Mouse (Mus musculus) frontal cortex, postnatal 36 days (tissue): ENCODE data around the gene Rpl13a.
"Not testable (repeated sequence)": the region's sequence is repeated elsewhere in the genome, so short reads cannot be mapped to it uniquely, and the experiment has no call there.

ENCODE experiments used
- DNase-seq, 2 experiments: peaks; one replicate each; pipeline ENCODE4 v3.0.0; 2022; ENCODE audit warnings: low spot score in 2 of 2

Rpl13a gene

GRCm38 (mm10) chr7:45156206-45156605 lies 27.6 kb upstream of the Rpl13a start:
- no peak for DNase-seq

DNA sequence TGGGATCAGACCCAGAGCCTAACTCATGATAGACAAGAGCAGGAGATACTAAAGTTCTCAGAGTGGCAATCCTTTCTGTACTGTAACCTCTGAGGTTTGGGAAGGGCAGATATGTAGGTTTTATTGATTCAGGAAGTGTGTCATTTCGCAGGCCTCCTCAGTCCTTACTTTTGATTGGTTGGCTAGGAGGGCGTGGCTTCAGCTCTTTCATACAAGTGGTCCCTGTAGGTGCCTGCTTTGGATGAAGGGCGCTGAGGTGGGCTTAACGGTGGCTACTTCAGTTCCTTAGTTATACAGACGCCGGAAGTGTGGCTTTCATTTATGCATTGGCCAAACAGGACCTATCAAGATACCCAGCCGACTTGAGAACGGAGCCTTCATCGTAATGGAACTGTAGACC lies 27.0 kb upstream of the Rpl13a start:
- no peak for DNase-seq

DNA sequence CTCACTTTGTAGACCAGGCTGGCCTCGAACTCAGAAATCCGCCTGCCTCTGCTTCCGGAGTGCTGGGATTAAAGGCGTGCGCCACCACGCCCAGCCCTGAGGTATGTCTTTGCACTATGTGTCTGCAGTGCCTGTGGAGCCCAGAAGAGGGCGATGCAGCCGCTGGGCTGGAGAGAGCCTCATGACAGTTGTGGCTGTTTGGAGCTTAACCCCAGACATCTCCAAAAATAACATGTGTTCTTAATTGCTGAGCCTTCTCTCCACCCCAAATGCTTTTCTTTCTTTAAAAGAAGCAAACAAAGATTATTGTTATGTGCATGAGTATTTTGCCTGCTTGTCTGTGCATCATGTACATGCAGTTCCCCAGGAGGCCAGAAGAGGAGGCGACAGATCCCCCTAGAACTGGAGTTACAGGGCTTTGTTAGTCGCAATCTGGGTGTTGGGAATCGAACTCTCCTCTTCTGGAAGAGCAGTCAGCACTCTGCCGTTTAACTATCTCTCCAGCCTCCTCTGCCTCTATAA lies 26.5 kb upstream of the Rpl13a start:
- DNase-seq = no peak

DNA sequence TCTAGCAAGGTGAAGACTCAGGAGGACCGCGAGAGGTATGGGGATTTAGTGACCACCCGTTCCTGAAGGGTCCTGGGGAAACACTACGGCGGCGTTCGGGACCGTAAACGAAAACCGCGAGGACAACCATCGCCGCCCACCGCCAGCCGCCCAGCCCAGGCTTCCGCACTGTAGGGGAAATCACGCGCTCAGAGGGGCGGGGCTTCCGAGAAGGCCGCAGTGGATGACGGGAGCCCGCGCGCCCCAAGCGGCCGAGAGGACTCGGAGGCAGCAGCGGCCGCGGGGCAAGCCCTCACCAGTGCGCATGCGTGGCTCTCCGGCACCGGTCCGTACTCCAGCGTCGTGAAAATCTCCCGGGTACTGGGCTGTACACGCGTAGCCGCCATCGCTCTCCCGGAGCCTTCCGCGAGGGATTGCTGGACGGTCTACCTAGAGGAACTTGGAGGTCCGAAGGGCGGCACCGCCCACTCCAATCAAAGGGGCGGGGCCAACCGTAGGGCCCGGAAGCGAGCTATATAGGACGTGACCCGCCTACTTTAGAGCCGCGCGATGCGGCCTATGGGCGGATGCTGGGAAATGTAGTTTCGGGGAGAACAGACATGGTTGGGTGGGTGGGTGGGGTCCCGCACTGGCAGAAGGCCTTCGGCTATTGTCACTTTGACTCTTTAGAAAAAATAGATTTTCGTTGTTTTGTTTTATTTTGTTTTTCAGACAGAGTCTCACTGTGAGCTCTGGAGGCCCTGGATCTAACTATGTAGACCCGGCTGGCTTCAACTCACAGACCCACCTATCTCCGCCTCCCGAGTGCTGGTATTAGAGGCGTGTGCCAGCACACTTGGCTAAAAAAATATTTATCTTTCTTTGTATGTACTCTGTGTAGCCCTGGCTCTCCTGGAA lies 25.8 kb upstream of the Rpl13a start, which contains the start of the genes Pih1d1 and Aldh16a1:
Pih1d1 (plus strand) TSS at position 208 of the 897 bp plus-strand sequence.
Aldh16a1 (minus strand) TSS at position 489 of the 897 bp plus-strand sequence.
- DNase-seq = peak; percentile 97

- no peak for DNase-seq
Measured at GRCm38 (mm10) chr7:45153586-45153985, 25.0 kb upstream of the Rpl13a start.

GRCm38 (mm10) chr7:45153052-45153451 lies 24.5 kb upstream of the Rpl13a start:
- DNase-seq = not testable (repeated sequence)

GRCm38 (mm10) chr7:45151303-45151702 lies 22.7 kb upstream of the Rpl13a start:
- no peak for DNase-seq

GRCm38 (mm10) chr7:45150321-45150720 lies 21.8 kb upstream of the Rpl13a start:
- no peak for DNase-seq

DNA sequence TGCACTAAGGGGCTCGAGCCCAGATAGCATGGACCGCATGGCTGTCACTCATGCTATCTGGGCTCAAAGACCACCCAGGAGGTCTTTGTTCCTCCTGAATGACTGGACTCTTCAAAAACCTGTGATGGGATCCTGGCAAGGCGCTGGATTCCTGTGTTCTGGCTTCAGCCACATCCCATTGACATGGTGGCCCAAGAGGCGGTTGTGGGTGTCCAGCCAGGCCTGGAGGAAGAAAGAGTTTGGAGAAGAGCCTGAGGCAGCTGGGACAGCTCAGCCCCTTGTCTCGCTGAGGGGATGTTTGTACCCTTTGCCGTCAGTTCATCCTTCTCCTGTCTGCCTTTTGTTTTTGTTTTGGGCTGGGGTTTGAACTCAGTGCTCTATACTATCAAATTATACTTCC lies 21.0 kb upstream of the Rpl13a start:
- no peak for DNase-seq

DNA sequence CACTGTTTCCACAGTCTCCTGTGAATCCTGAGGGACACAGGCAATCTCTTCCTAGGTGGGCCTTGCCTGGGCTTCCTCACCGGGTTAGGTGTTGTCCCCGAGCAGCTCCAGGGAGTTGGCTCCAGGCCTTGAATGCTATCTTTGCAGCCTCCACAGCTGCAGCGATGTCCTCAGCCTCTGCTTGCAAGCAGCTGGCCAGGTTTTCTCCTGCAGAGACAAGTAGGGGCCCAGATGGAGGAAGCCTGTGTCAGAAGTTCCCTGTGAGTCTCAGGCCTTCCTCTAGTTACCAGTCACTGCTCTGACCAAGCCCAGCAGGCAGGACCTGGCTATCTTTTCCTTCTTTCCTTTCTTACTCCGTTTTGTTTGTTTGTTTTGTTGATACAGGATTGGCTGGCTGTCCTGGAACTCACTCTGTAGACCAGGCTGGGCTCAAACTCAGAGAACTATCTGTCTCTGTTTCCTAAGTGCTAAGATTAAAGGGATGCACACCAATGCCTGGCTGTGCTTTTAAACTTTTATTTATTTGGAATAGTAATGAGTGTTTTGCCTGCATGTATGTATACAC lies 20.1 kb upstream of the Rpl13a start:
- no peak for DNase-seq

GRCm38 (mm10) chr7:45147899-45148298 lies 19.3 kb upstream of the Rpl13a start:
- DNase-seq = no peak

DNA sequence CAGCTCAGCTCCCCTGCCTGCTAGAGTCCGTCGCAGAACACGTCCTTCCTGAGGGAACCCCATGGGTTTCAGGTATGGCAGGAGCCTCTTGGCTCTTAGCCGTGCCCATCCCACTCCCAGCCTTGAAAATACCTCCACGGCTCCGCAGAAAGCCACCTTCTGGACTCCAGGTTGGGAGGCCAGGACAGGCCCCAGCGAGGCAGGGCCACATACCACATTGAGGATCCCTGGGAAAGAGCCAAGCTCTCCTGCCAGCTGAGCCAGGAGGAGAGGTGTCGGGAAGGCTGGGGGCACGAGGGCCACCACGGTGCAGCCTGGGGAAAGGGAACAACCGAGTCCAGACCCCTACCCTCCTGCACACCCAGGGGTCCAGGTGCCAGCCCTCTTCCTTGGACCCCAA lies 18.7 kb upstream of the Rpl13a start:
- DNase-seq = no peak

GRCm38 (mm10) chr7:45145460-45145859 lies 16.9 kb upstream of the Rpl13a start:
- DNase-seq = no peak

GRCm38 (mm10) chr7:45144368-45145174 lies 16.0 kb upstream of the Rpl13a start:
- no peak for DNase-seq

GRCm38 (mm10) chr7:45141914-45142313 lies 13.4 kb upstream of the Rpl13a start:
- no peak for DNase-seq

- no peak for DNase-seq
Measured at GRCm38 (mm10) chr7:45141319-45141718, 12.8 kb upstream of the Rpl13a start.

DNA sequence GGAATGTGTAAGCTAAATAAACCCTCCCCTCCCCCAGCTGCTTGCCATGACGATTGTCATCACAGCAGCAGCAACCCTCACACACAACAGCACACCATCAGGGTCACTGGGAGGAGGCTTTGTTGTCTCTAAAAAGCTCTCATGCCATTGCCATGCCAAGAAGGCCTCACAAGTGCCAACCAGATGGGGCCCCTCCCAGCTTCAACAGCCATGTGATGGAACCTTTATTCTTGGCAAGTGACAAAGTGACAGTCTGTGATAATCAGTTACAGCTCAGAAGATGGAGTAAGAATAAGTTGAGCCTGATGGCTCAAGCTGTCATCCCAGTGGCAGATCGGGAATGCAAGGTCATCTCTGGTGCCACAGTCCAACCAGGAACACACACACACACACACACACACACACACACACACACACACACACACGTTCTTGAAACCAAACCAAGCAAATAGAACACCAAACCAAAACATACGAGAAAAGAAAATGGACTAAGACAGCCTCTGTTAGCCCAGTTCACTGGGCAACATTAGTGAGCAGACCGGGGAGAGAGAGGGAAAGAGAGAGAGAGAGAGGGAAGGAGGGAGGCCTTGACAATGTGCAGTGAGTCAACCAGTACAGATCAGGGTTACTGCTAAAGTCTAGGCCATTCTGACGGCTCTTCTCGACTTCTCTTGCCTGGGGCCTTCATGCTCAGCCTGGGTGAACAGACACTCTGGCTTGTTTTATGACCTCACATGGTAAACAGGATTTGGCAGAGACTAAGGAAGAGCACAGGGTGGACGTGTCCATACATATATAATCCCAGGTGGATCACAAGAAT lies 11.6 kb upstream of the Rpl13a start:
- no peak for DNase-seq

GRCm38 (mm10) chr7:45138403-45138802 lies 9.8 kb upstream of the Rpl13a start:
- no peak for DNase-seq

DNA sequence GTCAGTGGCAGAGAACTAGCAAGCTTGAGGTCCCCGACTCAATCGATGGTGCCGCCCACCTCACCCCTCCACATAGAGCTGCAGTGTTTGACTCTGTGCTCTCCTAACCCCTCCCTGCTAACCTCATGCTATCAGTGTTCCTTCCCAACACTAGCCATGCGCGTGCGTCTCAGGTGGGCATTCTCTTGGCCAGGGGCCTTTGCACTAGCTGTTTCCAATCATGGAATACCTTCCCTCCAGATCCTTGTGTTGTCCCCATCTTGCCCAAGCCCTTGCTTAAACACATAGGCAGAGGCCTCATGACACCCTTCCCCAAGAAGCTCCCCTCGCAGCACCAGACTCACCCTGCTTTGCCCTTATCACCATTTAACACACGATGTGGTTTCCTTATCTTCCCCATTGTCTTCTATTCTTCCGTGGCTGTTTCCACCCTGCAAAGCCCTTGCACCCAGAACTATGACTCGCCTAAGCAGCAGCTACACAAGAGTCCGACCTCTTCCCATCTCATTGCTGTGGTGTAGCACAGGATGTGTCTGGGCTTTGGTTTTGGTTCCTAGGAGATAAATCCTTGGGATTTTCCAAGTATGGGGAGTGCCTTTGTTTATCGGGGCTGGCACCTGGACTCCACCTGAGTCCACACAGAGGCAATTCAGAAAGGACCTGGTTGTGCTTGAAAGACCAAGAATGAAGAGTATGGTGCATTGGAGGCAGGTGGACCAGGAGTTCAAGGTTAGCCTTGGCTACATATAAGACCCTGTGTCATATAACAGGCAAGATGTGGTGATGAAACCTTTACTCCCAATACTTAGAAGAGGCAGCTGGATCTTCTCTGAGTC lies 8.8 kb upstream of the Rpl13a start:
- DNase-seq = no peak

- DNase-seq = peak; percentile 86 to 91
Measured at GRCm38 (mm10) chr7:45135993-45136567, 7.5 kb upstream of the Rpl13a start, which contains the start of the genes Gm45713 and Flt3l. Gene Gm45713, minus strand, starts transcription at chr7:45136231. Gene Flt3l, minus strand, starts transcription at chr7:45136432.
